Mouse (Mus musculus): ENCODE measurements at regions not wholly inside any gene's neighbourhood (a gene's known extent, or its start where the extent isn't known, plus 50 kb on each side); places are given as distances from the start of the nearest gene placed in this dataset.

GRCm38 (mm10) chr17:45326726-45327125, 106.8 kb downstream of the Cdc5l start:
- TF ChIP-seq MXI1 (IDR thresholded peaks at IDR 0.05; ENCODE audit: low read depth, low read length) (no peak), EP300 (IDR thresholded peaks at IDR 0.05; ENCODE audit: low read length) (no peak), CHD1 (IDR thresholded peaks at IDR 0.05; ENCODE audit: low read depth, low read length) (no peak), TBP (conservative IDR thresholded peaks at IDR 0.05; ENCODE audit: low read depth, low read length) (no peak), ETS1 (conservative IDR thresholded peaks at IDR 0.05; ENCODE audit: low read depth, low read length) (no peak), ZMIZ1 (IDR thresholded peaks at IDR 0.05; ENCODE audit: low read depth, low read length) (no peak), CTCF (conservative IDR thresholded peaks at IDR 0.05 in 1 of 2, IDR thresholded peaks at IDR 0.05 in 1 of 2; ENCODE audit: low read depth in 2 of 2, low read length in 2 of 2) (no peak), ZNF384 (IDR thresholded peaks at IDR 0.05; ENCODE audit: low read depth, low read length) (no peak), POLR2A (IDR thresholded peaks at IDR 0.05; ENCODE audit: low read depth, low read length) (no peak), ZKSCAN1 (IDR thresholded peaks at IDR 0.05; ENCODE audit: borderline replicate concordance, low read depth, low read length) (no peak), UBTF (IDR thresholded peaks at IDR 0.05; ENCODE audit: low read depth, low read length) (no peak), GABPA (IDR thresholded peaks at IDR 0.05; ENCODE audit: insufficient replicate concordance, low read depth, low read length) (no peak), ZC3H11A (IDR thresholded peaks at IDR 0.05; ENCODE audit: low read depth, low read length) (no peak), RCOR1 (conservative IDR thresholded peaks at IDR 0.05; ENCODE audit: low read depth, low read length) (no peak)
